Mouse (Mus musculus): ENCODE data around the gene Nap1l5. TPM values are rescaled to one million over a fixed set of nuclear protein-coding genes. Genes with fewer than 3 reads are reported as not detected.
A peak's percentile ranks its signal among the peaks of the same experiment; 100 is the strongest.

Gene Nap1l5
- polyA plus RNA-seq, 2 experiments: 2.3 to 3.7 TPM

GRCm38 (mm10) chr6:58907791-58908190, 915 bp upstream of the Nap1l5 start:
- Histone ChIP-seq H3K9me3 (ENCODE audit: control insufficient read depth, low read length) (peaks cover 16% of the 10 kb centered on the region), H3K4me3 (replicated peaks; ENCODE audit: low read length) (no peak overlapping the region), H3K27me3 (ENCODE audit: control insufficient read depth, insufficient read depth, low read length) (no peaks in the 10 kb centered on the region), H3K9ac (ENCODE audit: low read depth, low read length, severe bottlenecking) (no peak overlapping the region), H3K36me3 (ENCODE audit: control insufficient read depth, insufficient read depth, low read length) (no peaks in the 10 kb centered on the region), H3K4me1 (ENCODE audit: control insufficient read depth, insufficient read depth, low read length) (0 out of 2 replicates have a peak, but pooled peaks cover 2% of the 10 kb centered on the region), H3K27ac (replicated peaks; ENCODE audit: low read depth, low read length) (no peak overlapping the region), H3K4me2 (replicated peaks; ENCODE audit: low read depth, low read length, severe bottlenecking) (no peak overlapping the region)
- TF ChIP-seq POLR2A (IDR thresholded peaks at IDR 0.05; ENCODE audit: borderline replicate concordance, extremely low read depth, insufficient read depth, insufficient read length): no peak
- DNase-seq (ENCODE audit: low spot score): no peak
- no peak for ATAC-seq (ENCODE audit: low FRiP score, low read depth)
- WGBS: 60% methylated on average over 2 of the region's 2 CpGs

DNA sequence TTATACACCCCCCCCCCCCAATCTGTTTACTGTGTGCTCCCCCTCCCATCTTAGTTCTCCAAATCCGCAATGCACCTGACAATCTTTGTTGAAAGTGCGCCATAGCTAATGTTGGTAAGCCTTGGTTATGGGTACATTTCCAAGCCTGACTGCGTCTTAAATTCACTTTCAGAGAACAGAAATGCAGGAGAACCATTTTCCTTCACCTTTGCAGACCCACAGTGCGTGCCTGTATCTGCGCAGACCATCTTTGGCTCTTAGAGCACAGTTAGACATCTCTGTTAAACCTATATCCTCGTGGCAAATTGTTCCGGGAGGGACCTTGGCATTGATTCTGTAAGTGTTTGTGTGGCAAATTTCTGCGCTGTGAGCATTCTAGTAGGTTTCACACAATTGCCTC, 460 bp upstream of the Nap1l5 start:
- peak overlapping the region; percentile 40; the same call in 1 of the 2 replicates for H3K4me3 ChIP-seq (replicated peaks; ENCODE audit: low read length)
- no peaks in the 10 kb centered on the region for H3K36me3 ChIP-seq (ENCODE audit: control insufficient read depth, insufficient read depth, low read length)
- ATAC-seq (ENCODE audit: low FRiP score, low read depth): no peak
- 0 out of 2 replicates have a peak, but pooled peaks cover 2% of the 10 kb centered on the region for H3K4me1 ChIP-seq (ENCODE audit: control insufficient read depth, insufficient read depth, low read length)
- H3K9me3 ChIP-seq (ENCODE audit: control insufficient read depth, low read length): peaks cover 16% of the 10 kb centered on the region
- DNase-seq (ENCODE audit: low spot score): no peak
- no peak overlapping the region for H3K27ac ChIP-seq (replicated peaks; ENCODE audit: low read depth, low read length)
- H3K9ac ChIP-seq (ENCODE audit: low read depth, low read length, severe bottlenecking): no peak overlapping the region
- H3K27me3 ChIP-seq (ENCODE audit: control insufficient read depth, insufficient read depth, low read length): no peaks in the 10 kb centered on the region
- no peak for TF ChIP-seq POLR2A (IDR thresholded peaks at IDR 0.05; ENCODE audit: borderline replicate concordance, extremely low read depth, insufficient read depth, insufficient read length)
- WGBS: 80% methylated on average over 8 of the region's 8 CpGs
- H3K4me2 ChIP-seq (replicated peaks; ENCODE audit: low read depth, low read length, severe bottlenecking): peak overlapping the region; percentile 68; the same call in 1 of the 2 replicates

GRCm38 (mm10) chr6:58904551-58904950, 2.3 kb downstream of the Nap1l5 start:
- H3K4me3 ChIP-seq (replicated peaks; ENCODE audit: low read length): no peak overlapping the region
- H3K27ac ChIP-seq (replicated peaks; ENCODE audit: low read depth, low read length): no peak overlapping the region
- no peaks in the 10 kb centered on the region for H3K27me3 ChIP-seq (ENCODE audit: control insufficient read depth, insufficient read depth, low read length)
- 36% methylated on average over 3 of the region's 3 CpGs for WGBS
- no peak overlapping the region for H3K9ac ChIP-seq (ENCODE audit: low read depth, low read length, severe bottlenecking)
- no peak for TF ChIP-seq POLR2A (IDR thresholded peaks at IDR 0.05; ENCODE audit: borderline replicate concordance, extremely low read depth, insufficient read depth, insufficient read length)
- no peaks in the 10 kb centered on the region for H3K36me3 ChIP-seq (ENCODE audit: control insufficient read depth, insufficient read depth, low read length)
- H3K4me2 ChIP-seq (replicated peaks; ENCODE audit: low read depth, low read length, severe bottlenecking): no peak overlapping the region
- DNase-seq (ENCODE audit: low spot score) (no peak), ATAC-seq (ENCODE audit: low FRiP score, low read depth) (no peak)
- H3K9me3 ChIP-seq (ENCODE audit: control insufficient read depth, low read length): peaks cover 16% of the 10 kb centered on the region
- H3K4me1 ChIP-seq (ENCODE audit: control insufficient read depth, insufficient read depth, low read length): 0 out of 2 replicates have a peak, but pooled peaks cover 2% of the 10 kb centered on the region

GRCm38 (mm10) chr6:58903171-58903570, 3.7 kb downstream of the Nap1l5 start:
- 0 out of 2 replicates have a peak, but pooled peaks have one; percentile 57 for ATAC-seq (ENCODE audit: low FRiP score, low read depth)
- Histone ChIP-seq H3K4me2 (replicated peaks; ENCODE audit: low read depth, low read length, severe bottlenecking) (no peak overlapping the region), H3K27ac (replicated peaks; ENCODE audit: low read depth, low read length) (no peak overlapping the region), H3K27me3 (ENCODE audit: control insufficient read depth, insufficient read depth, low read length) (no peaks in the 10 kb centered on the region), H3K4me3 (replicated peaks; ENCODE audit: low read length) (no peak overlapping the region), H3K36me3 (ENCODE audit: control insufficient read depth, insufficient read depth, low read length) (no peaks in the 10 kb centered on the region), H3K9me3 (ENCODE audit: control insufficient read depth, low read length) (peaks cover 16% of the 10 kb centered on the region), H3K9ac (ENCODE audit: low read depth, low read length, severe bottlenecking) (no peak overlapping the region), H3K4me1 (ENCODE audit: control insufficient read depth, insufficient read depth, low read length) (0 out of 2 replicates have a peak, but pooled peaks cover 2% of the 10 kb centered on the region)
- no peak for TF ChIP-seq POLR2A (IDR thresholded peaks at IDR 0.05; ENCODE audit: borderline replicate concordance, extremely low read depth, insufficient read depth, insufficient read length)
- WGBS: 24% methylated on average over 8 of the region's 8 CpGs
- peak; percentile 12 for DNase-seq (ENCODE audit: low spot score)

GRCm38 (mm10) chr6:58900536-58900935, 6.3 kb downstream of the Nap1l5 start:
- WGBS: 85% methylated on average over 7 of the region's 7 CpGs
- ATAC-seq (ENCODE audit: low FRiP score, low read depth) (no peak), DNase-seq (ENCODE audit: low spot score) (no peak)
- no peak overlapping the region for H3K4me2 ChIP-seq (replicated peaks; ENCODE audit: low read depth, low read length, severe bottlenecking)
- no peak overlapping the region for H3K4me3 ChIP-seq (replicated peaks; ENCODE audit: low read length)
- 0 out of 2 replicates have a peak, but pooled peaks cover 2% of the 10 kb centered on the region for H3K4me1 ChIP-seq (ENCODE audit: control insufficient read depth, insufficient read depth, low read length)
- H3K9me3 ChIP-seq (ENCODE audit: control insufficient read depth, low read length): no peaks in the 10 kb centered on the region; the same call in 1 of the 2 replicates
- no peaks in the 10 kb centered on the region for H3K27me3 ChIP-seq (ENCODE audit: control insufficient read depth, insufficient read depth, low read length)
- H3K36me3 ChIP-seq (ENCODE audit: control insufficient read depth, insufficient read depth, low read length): no peaks in the 10 kb centered on the region
- TF ChIP-seq POLR2A (IDR thresholded peaks at IDR 0.05; ENCODE audit: borderline replicate concordance, extremely low read depth, insufficient read depth, insufficient read length): no peak
- H3K9ac ChIP-seq (ENCODE audit: low read depth, low read length, severe bottlenecking): no peak overlapping the region
- no peak overlapping the region for H3K27ac ChIP-seq (replicated peaks; ENCODE audit: low read depth, low read length)
